Mouse (Mus musculus) C2C12 (cell line): ENCODE data around the gene Rabl6.

Experiments used
- CEBPB ChIP-seq: IDR thresholded peaks from one replicate; pipeline ENCODE4 v1.6.1; 2011; ENCODE audit warnings: low read depth, mild to moderate bottlenecking, control low read depth, moderate library complexity
- CTCF ChIP-seq: IDR thresholded peaks from one replicate; pipeline ENCODE4 v1.5.1; 2011; ENCODE audit not compliant: control insufficient read depth, insufficient read depth, insufficient read length
- FOSL1 ChIP-seq: IDR thresholded peaks from one replicate; pipeline ENCODE4 v1.8.0; 2011; ENCODE audit warnings: mild to moderate bottlenecking, low read length; ENCODE audit not compliant: poor library complexity, insufficient read depth, severe bottlenecking
- MYOD1 ChIP-seq: IDR thresholded peaks from one replicate; pipeline ENCODE4 v1.6.1; 2011; ENCODE audit warnings: low read depth; ENCODE audit not compliant: control insufficient read depth, insufficient read length
- MYOG ChIP-seq: IDR thresholded peaks from one replicate; pipeline ENCODE4 v1.6.1; 2011; ENCODE audit not compliant: control insufficient read depth, insufficient read length; ENCODE audit errors: extremely low read depth
- USF1 ChIP-seq: IDR thresholded peaks from one replicate; pipeline ENCODE4 v1.6.1; 2011; ENCODE audit warnings: low read depth, mild to moderate bottlenecking, control low read depth, moderate library complexity

DNA sequence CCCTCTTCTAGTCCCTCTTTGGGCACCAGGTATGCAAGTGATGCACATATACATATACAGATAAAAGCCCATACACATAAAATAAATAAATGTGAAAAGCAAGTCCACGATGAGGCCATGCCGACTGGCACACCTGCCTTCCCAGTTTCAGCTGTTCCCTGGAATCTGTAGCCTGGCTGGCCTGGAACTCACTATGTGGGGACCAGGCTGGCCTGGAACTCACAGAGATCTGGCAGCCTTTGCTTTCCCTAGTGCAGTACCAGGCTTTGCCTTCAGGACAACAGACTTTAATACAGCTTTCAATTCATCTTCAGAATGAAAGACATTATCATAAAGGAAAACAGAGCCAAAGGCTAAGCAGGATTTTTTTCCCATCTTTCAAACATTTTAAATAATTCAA lies 74.6 kb downstream of the Rabl6 start:
- no peak for TF ChIP-seq CTCF
- TF ChIP-seq MYOG, result no peak
- no peak for TF ChIP-seq CEBPB
- no peak for TF ChIP-seq MYOD1
- TF ChIP-seq FOSL1, result no peak
- no peak for TF ChIP-seq USF1
